Mouse (Mus musculus) small intestine, adult 2 months (tissue): Measurements from ENCODE around the gene 9330161L09Rik. TPM values are rescaled to one million over a fixed set of nuclear protein-coding genes. Genes with fewer than 3 reads are reported as not detected.

Source experiments
- H3K27ac ChIP-seq: fragments of 200-500 bp; 2 replicates; pipeline ENCODE4 v1.5.1; 2012; ENCODE audit warnings: low read depth, low read length, control low read depth, inconsistent platforms; ENCODE audit not compliant: insufficient read depth
- H3K27me3 ChIP-seq: fragments of 200-500 bp; 2 replicates; pipeline ENCODE4 v1.6.1; 2012; ENCODE audit warnings: mild to moderate bottlenecking, moderate library complexity, low read length, inconsistent platforms; ENCODE audit not compliant: control insufficient read depth, insufficient read depth
- H3K36me3 ChIP-seq: fragments of 200-500 bp; 2 replicates; pipeline ENCODE4 v1.6.1; 2012; ENCODE audit warnings: mild to moderate bottlenecking, low read length, control low read depth, inconsistent platforms; ENCODE audit not compliant: control insufficient read depth, insufficient read depth
- H3K4me1 ChIP-seq: fragments of 200-500 bp; 2 replicates; pipeline ENCODE4 v1.6.1; 2012; ENCODE audit warnings: low read length, inconsistent platforms, mixed read lengths; ENCODE audit not compliant: control insufficient read depth, insufficient read depth, insufficient read length
- H3K4me3 ChIP-seq: fragments of 200-500 bp; 2 replicates; pipeline ENCODE4 v1.5.1; 2012; ENCODE audit warnings: low read depth, mild to moderate bottlenecking, control low read depth, inconsistent platforms, low read length, moderate library complexity
- CTCF ChIP-seq: fragments of 200-500 bp; IDR thresholded peaks from 2 replicates; pipeline ENCODE4 v1.5.1; 2012; ENCODE audit warnings: low read depth, mild to moderate bottlenecking, control low read depth, inconsistent platforms, low read length, moderate library complexity, mixed read lengths; ENCODE audit not compliant: insufficient replicate concordance, insufficient read length; ENCODE audit errors: extremely low read depth
- POLR2A ChIP-seq: fragments of 200-500 bp; IDR thresholded peaks from 2 replicates; pipeline ENCODE4 v1.6.1; 2012; ENCODE audit warnings: low read depth, mild to moderate bottlenecking, control low read depth, inconsistent platforms, low read length, moderate library complexity
- WGBS: fragments of 180-500 bp; shearing (Covaris S2); methylation state at CpG from one replicate; pipeline ENCODE4 v1.1.7; 2018; 5-methylcytosine and 5-hydroxymethylcytosine counted together
- polyA plus RNA-seq: library from polyadenylated mRNA; depleted of rRNA; stranded (reverse); fragments of >200 nt; gene quantifications from 2 replicates; pipeline ENCODE4 v1.2.3, GENCODE M21; 2012; rRNA removed

Gene 9330161L09Rik
- polyA plus RNA-seq, 1 experiment = 0.39 TPM

DNA sequence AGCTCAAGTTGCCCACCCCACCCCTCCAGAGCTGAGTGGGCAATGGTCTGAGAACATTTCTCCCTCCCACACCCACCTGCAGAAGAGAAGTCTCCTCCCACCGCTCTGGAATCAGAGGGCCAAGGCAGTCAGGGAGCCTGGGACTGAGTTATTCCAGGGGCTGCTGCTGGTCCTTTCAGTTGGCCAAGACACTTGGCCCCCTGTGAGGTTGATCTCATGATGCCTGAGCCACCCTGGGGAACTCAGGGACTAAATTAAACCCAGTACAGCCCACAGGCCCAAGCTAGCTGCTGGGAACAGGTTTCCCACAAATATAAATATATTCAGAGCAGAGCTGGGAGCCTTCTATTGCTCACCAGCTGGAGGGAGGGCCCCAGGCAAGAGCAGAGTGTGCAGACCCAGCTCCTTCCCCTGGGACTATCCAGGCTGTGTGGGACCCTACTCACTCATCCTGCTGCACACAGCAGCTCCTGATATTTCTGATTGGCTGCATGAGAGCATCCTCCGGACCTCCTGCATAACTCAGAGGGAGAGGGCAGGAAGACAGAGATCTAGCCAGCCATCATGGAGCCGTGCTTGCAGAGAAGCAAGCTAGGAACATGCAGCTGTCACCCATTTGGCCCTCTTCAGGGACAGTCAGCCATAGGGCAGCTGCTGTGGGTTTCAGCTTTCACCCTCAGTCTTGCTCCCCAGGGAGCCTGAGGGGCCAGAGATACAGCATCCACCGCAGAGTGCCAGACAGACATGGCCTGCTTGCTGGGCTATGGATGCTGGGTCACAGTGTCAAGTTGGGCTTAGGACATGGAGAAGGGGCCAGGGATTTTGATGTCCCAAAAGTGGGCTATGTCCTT is 48.4 kb downstream of the 9330161L09Rik start:
- H3K27ac ChIP-seq = no peak overlapping the region
- no peaks in the 10 kb centered on the region for H3K4me1 ChIP-seq
- TF ChIP-seq POLR2A (no peak), CTCF (no peak)
- WGBS = 61% methylated on average over 4 of the region's 4 CpGs
- no peak overlapping the region for H3K4me3 ChIP-seq
- no peaks in the 10 kb centered on the region for H3K27me3 ChIP-seq
- no peaks in the 10 kb centered on the region for H3K36me3 ChIP-seq

DNA sequence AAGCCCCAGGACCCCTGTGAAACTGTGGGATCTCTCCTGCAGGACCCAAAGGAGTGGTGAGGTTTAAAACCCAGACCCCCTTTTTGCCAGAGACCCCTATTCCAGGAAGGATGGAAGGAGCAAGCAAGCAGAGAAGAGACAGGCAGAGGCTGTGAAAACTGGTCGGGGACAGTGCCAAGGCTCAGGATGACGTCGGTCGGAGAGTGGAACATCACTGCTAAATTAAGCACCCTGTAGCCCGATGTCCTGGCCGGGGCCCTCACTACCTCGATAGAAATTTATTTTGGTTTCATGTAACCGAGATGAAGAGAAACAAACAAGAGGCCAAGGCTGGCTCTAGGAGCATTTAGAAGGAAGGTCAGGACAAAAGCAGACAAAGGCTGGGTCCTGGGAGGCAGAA is 49.4 kb downstream of the 9330161L09Rik start:
- Histone ChIP-seq H3K27me3 (no peaks in the 10 kb centered on the region), H3K4me1 (no peaks in the 10 kb centered on the region), H3K36me3 (no peaks in the 10 kb centered on the region), H3K27ac (no peak overlapping the region), H3K4me3 (no peak overlapping the region)
- TF ChIP-seq POLR2A = no peak
- no peak for TF ChIP-seq CTCF
- WGBS = 75% methylated on average over 8 of the region's 8 CpGs

Other genes starting within 250 kb of the 9330161L09Rik start
- 0.18 and 1.3 TPM in 2 replicates for gene Prima1, start 165.7 kb downstream of the 9330161L09Rik start, polyA plus RNA-seq
- not detected in 2 replicates for gene Fam181a, start 96.8 kb downstream of the 9330161L09Rik start, polyA plus RNA-seq
- gene Asb2, start 51.8 kb downstream of the 9330161L09Rik start, polyA plus RNA-seq = 75.6 and 106 TPM in 2 replicates
- gene Otub2, start 19.1 kb downstream of the 9330161L09Rik start, polyA plus RNA-seq = 0.75 and 0.85 TPM in 2 replicates
- gene Ddx24, start 18.0 kb upstream of the 9330161L09Rik start, polyA plus RNA-seq = 12.5 and 21.8 TPM in 2 replicates
- gene Ifi27, start 26.4 kb upstream of the 9330161L09Rik start, polyA plus RNA-seq = 96.5 and 170 TPM in 2 replicates
- gene Ifi27l2a, start 35.9 kb upstream of the 9330161L09Rik start, polyA plus RNA-seq = 286 and 307 TPM in 2 replicates
- gene Ifi27l2b, start 49.4 kb upstream of the 9330161L09Rik start, polyA plus RNA-seq = 652 and 1,447 TPM in 2 replicates
- gene Ppp4r4, start 124.5 kb upstream of the 9330161L09Rik start, polyA plus RNA-seq = 0.06 and 0.24 TPM in 2 replicates
- gene Serpina10, start 223.6 kb upstream of the 9330161L09Rik start, polyA plus RNA-seq = 0.25 TPM in 1 of 2 replicates, not detected in the other
- gene Serpina6, start 249.4 kb upstream of the 9330161L09Rik start, polyA plus RNA-seq = not detected in 2 replicates